Mouse (Mus musculus) small intestine, adult 2 months (tissue): ENCODE data around the gene Sh3bp4. TPM values are rescaled to one million over a fixed set of nuclear protein-coding genes. Genes with fewer than 3 reads are reported as not detected.

Experiments
- H3K27ac ChIP-seq: fragments of 200-500 bp; 2 replicates; pipeline ENCODE4 v1.5.1; 2012; ENCODE audit warnings: low read depth, low read length, control low read depth, inconsistent platforms; ENCODE audit not compliant: insufficient read depth
- H3K27me3 ChIP-seq: fragments of 200-500 bp; 2 replicates; pipeline ENCODE4 v1.6.1; 2012; ENCODE audit warnings: mild to moderate bottlenecking, moderate library complexity, low read length, inconsistent platforms; ENCODE audit not compliant: control insufficient read depth, insufficient read depth
- H3K36me3 ChIP-seq: fragments of 200-500 bp; 2 replicates; pipeline ENCODE4 v1.6.1; 2012; ENCODE audit warnings: mild to moderate bottlenecking, low read length, control low read depth, inconsistent platforms; ENCODE audit not compliant: control insufficient read depth, insufficient read depth
- H3K4me1 ChIP-seq: fragments of 200-500 bp; 2 replicates; pipeline ENCODE4 v1.6.1; 2012; ENCODE audit warnings: low read length, inconsistent platforms, mixed read lengths; ENCODE audit not compliant: control insufficient read depth, insufficient read depth, insufficient read length
- H3K4me3 ChIP-seq: fragments of 200-500 bp; 2 replicates; pipeline ENCODE4 v1.5.1; 2012; ENCODE audit warnings: low read depth, mild to moderate bottlenecking, control low read depth, inconsistent platforms, low read length, moderate library complexity
- CTCF ChIP-seq: fragments of 200-500 bp; IDR thresholded peaks from 2 replicates; pipeline ENCODE4 v1.5.1; 2012; ENCODE audit warnings: low read depth, mild to moderate bottlenecking, control low read depth, inconsistent platforms, low read length, moderate library complexity, mixed read lengths; ENCODE audit not compliant: insufficient replicate concordance, insufficient read length; ENCODE audit errors: extremely low read depth
- POLR2A ChIP-seq: fragments of 200-500 bp; IDR thresholded peaks from 2 replicates; pipeline ENCODE4 v1.6.1; 2012; ENCODE audit warnings: low read depth, mild to moderate bottlenecking, control low read depth, inconsistent platforms, low read length, moderate library complexity
- WGBS: fragments of 180-500 bp; shearing (Covaris S2); methylation state at CpG from one replicate; pipeline ENCODE4 v1.1.7; 2018; 5-methylcytosine and 5-hydroxymethylcytosine counted together
- polyA plus RNA-seq: library from polyadenylated mRNA; depleted of rRNA; stranded (reverse); fragments of >200 nt; gene quantifications from 2 replicates; pipeline ENCODE4 v1.2.3, GENCODE M21; 2012

Sh3bp4 gene
- polyA plus RNA-seq, 1 experiment, result 5.5 TPM

GRCm38 (mm10) chr1:89034061-89034460, 36.2 kb upstream of the Sh3bp4 start:
- Histone ChIP-seq H3K27me3 (no peaks in the 10 kb centered on the region), H3K36me3 (no peaks in the 10 kb centered on the region), H3K27ac (no peak overlapping the region), H3K4me3 (no peak overlapping the region), H3K4me1 (no peaks in the 10 kb centered on the region)
- 68% methylated on average over 4 of the region's 4 CpGs for WGBS
- TF ChIP-seq CTCF (no peak), POLR2A (no peak)

- no peak overlapping the region for H3K27ac ChIP-seq
- H3K4me3 ChIP-seq, result no peak overlapping the region
- no peaks in the 10 kb centered on the region for H3K27me3 ChIP-seq
- H3K4me1 ChIP-seq, result no peaks in the 10 kb centered on the region
- 85% methylated on average over 5 of the region's 5 CpGs for WGBS
- TF ChIP-seq CTCF (no peak), POLR2A (no peak)
- no peaks in the 10 kb centered on the region for H3K36me3 ChIP-seq
Observed at GRCm38 (mm10) chr1:89035115-89035514, 35.1 kb upstream of the Sh3bp4 start.

- no peak overlapping the region for H3K4me3 ChIP-seq
Observed at GRCm38 (mm10) chr1:89039836-89040235, 30.4 kb upstream of the Sh3bp4 start.

GRCm38 (mm10) chr1:89041290-89041689, 28.9 kb upstream of the Sh3bp4 start:
- no peaks in the 10 kb centered on the region for H3K4me1 ChIP-seq
- no peaks in the 10 kb centered on the region for H3K27me3 ChIP-seq
- H3K36me3 ChIP-seq, result no peaks in the 10 kb centered on the region
- no peak overlapping the region for H3K27ac ChIP-seq
- TF ChIP-seq POLR2A, result no peak
- no peak for TF ChIP-seq CTCF
- no peak overlapping the region for H3K4me3 ChIP-seq
- 71% methylated on average over 5 of the region's 5 CpGs for WGBS

More at GRCm38 (mm10) chr1:89039836-89040235, 30.4 kb upstream of the Sh3bp4 start:
- Histone ChIP-seq H3K36me3 (no peaks in the 10 kb centered on the region), H3K27ac (no peak overlapping the region), H3K4me1 (no peaks in the 10 kb centered on the region), H3K27me3 (no peaks in the 10 kb centered on the region)
- TF ChIP-seq POLR2A (no peak), CTCF (no peak)
- 45% methylated on average over 2 of the region's 2 CpGs for WGBS

GRCm38 (mm10) chr1:89042081-89042480, 28.1 kb upstream of the Sh3bp4 start:
- H3K27ac ChIP-seq, result no peak overlapping the region
- WGBS, result 48% methylated on average over 4 of the region's 4 CpGs
- no peak for TF ChIP-seq POLR2A

GRCm38 (mm10) chr1:89042956-89043355, 27.3 kb upstream of the Sh3bp4 start:
- no peaks in the 10 kb centered on the region for H3K4me1 ChIP-seq
- 85% methylated on average over 10 of the region's 10 CpGs for WGBS
- no peak for TF ChIP-seq CTCF
- no peak for TF ChIP-seq POLR2A
- no peaks in the 10 kb centered on the region for H3K27me3 ChIP-seq
- H3K27ac ChIP-seq, result no peak overlapping the region
- no peaks in the 10 kb centered on the region for H3K36me3 ChIP-seq
- H3K4me3 ChIP-seq, result no peak overlapping the region

More at GRCm38 (mm10) chr1:89042081-89042480, 28.1 kb upstream of the Sh3bp4 start:
- H3K27me3 ChIP-seq, result no peaks in the 10 kb centered on the region
- H3K4me1 ChIP-seq, result no peaks in the 10 kb centered on the region
- H3K4me3 ChIP-seq, result no peak overlapping the region
- H3K36me3 ChIP-seq, result no peaks in the 10 kb centered on the region

- TF ChIP-seq CTCF (no peak), POLR2A (no peak)
- H3K4me1 ChIP-seq, result no peaks in the 10 kb centered on the region
Observed at GRCm38 (mm10) chr1:89045403-89045802, 24.8 kb upstream of the Sh3bp4 start.

GRCm38 (mm10) chr1:89049506-89049905, 20.7 kb upstream of the Sh3bp4 start:
- Histone ChIP-seq H3K4me3 (no peak overlapping the region), H3K27me3 (no peaks in the 10 kb centered on the region), H3K4me1 (no peaks in the 10 kb centered on the region), H3K27ac (no peak overlapping the region), H3K36me3 (no peaks in the 10 kb centered on the region)
- 90% methylated on average over 4 of the region's 4 CpGs for WGBS
- TF ChIP-seq CTCF (no peak), POLR2A (no peak)

More at GRCm38 (mm10) chr1:89045403-89045802, 24.8 kb upstream of the Sh3bp4 start:
- WGBS, result 91% methylated on average over 8 of the region's 8 CpGs
- H3K4me3 ChIP-seq, result no peak overlapping the region
- no peak overlapping the region for H3K27ac ChIP-seq
- H3K36me3 ChIP-seq, result no peaks in the 10 kb centered on the region
- H3K27me3 ChIP-seq, result no peaks in the 10 kb centered on the region
